Mouse (Mus musculus): Measurements from ENCODE around the gene Cldn19. TPM values are rescaled to one million over a fixed set of nuclear protein-coding genes. Genes with fewer than 3 reads are reported as not detected.

Gene Cldn19
- polyA plus RNA-seq, 1 experiment from 2014 or later = 1.3 TPM

DNA sequence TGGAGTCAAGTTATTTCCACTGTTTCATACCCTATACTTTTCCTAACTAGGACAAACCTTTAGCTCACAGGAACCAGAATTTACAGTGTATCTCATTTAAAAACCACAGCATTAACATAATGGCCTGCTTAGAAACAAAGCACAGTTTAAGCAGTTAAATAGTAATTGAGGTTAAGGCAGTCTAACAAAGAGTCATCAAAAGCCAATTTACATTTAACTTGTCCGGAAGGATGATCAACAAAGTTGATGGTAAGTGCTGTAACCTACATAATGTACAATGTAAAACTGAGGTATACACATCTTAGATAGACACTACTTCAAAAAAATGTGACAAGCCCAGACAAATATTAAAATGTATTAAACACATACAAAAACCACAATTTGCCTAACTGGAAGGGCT lies 36.7 kb downstream of the Cldn19 start:
- Histone ChIP-seq H3K9ac (replicated peaks) (peak overlapping the region; percentile 94), H3K9me3 (no peaks in the 10 kb centered on the region), H3K27ac (no peak overlapping the region), H3K4me2 (replicated peaks) (peak overlapping the region; percentile 85), H3K4me3 (replicated peaks) (peak overlapping the region; percentile 97), H3K4me1 (replicated peaks) (peaks cover 45% of the 10 kb centered on the region), H3K36me3 (peaks cover 8% of the 10 kb centered on the region), H3K27me3 (no peaks in the 10 kb centered on the region)
- WGBS = 94% methylated on average over 1 of the region's 1 CpGs
- ATAC-seq = no peak

DNA sequence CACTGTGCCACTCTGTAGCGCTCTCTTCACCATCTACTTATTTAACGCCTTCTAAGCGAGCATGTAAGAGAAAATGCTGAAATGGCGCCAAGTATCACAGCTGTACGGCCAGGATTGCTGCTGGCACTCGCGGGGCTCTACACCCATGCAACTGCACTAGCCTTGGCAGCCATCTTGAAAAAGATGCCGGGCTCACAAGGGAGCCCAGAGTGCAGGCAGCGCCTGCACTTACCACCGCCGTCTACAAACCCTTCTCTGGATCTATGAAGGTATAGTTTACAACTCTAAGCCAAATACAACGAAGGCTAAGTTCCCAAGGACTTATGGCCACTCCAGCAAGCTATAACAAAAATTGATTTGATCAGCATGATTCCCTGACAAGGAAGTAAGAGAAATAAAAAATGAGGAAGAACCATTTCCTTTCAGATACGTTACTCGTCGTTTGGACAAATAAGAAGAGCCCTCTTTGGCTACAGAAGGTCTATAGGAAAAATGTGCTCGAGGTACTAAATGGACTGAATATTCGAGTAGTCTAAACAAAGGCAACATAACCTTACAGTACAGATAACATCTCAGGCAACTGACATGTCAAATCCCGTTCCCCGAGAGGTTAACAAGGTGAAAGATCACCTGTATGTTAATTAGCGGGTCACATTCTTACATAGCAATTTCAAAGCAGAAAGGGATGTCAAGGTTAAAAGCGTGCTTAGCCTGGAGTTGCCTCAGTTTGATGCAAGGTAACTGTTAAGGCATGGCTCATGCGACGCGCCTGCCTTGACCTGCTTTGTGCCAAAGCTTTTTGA lies 37.8 kb downstream of the Cldn19 start:
- under 1% methylated on average over 24 of the region's 24 CpGs for WGBS
- peak overlapping the region; percentile 85 for H3K4me2 ChIP-seq (replicated peaks)

DNA sequence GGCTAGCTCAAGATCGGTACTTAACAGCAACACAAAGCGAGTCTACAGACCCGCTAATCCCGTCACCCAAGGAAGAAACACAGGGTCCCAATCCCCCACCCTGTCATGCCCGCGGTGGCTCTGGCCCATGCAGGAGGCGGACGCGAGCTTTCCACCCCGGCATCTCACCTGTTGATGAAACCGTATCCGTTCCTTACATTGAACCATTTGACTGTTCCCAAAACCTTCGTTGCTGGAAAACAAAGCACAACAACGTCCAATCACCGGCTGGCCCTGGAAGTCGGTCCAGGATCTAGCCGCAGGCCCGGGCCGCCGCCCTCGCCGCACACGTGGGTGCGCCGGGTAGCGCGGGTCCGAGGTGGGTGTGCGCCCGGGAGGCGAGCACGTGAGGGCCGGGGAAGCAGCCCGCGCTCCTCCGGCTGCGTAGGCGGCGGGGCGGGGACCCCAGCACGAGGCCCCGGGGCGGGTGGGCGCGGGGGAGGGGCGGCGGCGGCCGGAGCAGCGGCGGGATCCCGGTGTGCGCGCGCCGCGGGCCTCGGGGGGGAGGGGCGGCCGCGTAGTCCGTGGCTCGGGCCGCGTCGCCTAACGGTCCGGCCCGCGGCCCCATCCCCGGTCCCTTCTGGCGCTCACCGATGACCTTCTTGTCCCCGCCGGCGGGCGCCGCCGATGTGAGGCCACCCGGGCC lies 38.5 kb downstream of the Cldn19 start:
- under 1% methylated on average over 55 of the region's 80 CpGs for WGBS
- Histone ChIP-seq H3K4me2 (replicated peaks) (peak overlapping the region; percentile 85), H3K4me1 (replicated peaks) (peaks cover 40% of the 10 kb centered on the region), H3K27ac (peak overlapping the region; percentile 95), H3K4me3 (replicated peaks) (peak overlapping the region; percentile 97), H3K36me3 (peaks cover 8% of the 10 kb centered on the region), H3K27me3 (no peaks in the 10 kb centered on the region), H3K9me3 (no peaks in the 10 kb centered on the region), H3K9ac (replicated peaks) (peak overlapping the region; percentile 94)
- peak; percentile 3 for ATAC-seq

More for the DNA sequence above, 37.8 kb downstream of the Cldn19 start:
- Histone ChIP-seq H3K9ac (replicated peaks) (peak overlapping the region; percentile 94), H3K27me3 (no peaks in the 10 kb centered on the region), H3K4me1 (replicated peaks) (peaks cover 40% of the 10 kb centered on the region), H3K36me3 (peaks cover 8% of the 10 kb centered on the region), H3K27ac (peak overlapping the region; percentile 95), H3K9me3 (no peaks in the 10 kb centered on the region), H3K4me3 (replicated peaks) (peak overlapping the region; percentile 97)
- ATAC-seq = no peak

DNA sequence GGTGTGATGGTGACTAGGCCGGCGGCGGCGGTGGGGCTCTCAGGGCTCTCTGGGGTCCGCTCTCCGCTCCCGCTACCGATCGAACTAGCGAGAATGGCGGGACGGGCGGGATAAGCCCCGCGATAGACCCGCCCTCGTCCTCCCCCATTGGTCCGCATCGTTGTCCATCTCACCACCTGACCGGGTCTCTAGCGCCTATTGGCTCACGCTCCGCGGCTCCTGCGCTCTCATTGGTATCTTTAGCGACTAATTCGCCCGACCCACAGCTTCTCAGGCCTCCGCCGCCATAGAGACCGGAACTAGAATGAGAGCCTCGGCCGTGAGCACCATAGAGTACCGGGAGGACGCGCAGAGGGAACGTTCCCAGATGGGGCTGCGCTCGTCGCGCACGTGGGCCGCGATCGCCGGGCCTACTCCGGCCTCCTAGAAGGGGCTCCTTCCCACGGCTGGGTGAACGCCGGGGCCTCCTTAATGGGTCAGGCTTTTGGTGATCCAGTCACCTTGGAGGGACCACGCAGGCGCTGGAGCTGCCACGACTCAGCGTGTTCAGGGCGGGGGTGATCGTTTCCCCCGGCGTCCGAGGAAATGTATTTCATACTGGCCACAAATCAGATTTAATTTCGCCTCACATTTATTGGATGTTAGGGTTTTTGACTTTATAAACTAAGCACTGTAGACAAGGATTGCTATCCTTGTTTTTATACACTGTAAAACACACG lies 39.4 kb downstream of the Cldn19 start, which contains the start of gene Ybx1:
Gene Ybx1 (minus strand): TSS at position 190 of the 719 bp plus-strand sequence.
- Histone ChIP-seq H3K4me1 (replicated peaks) (peaks cover 38% of the 10 kb centered on the region), H3K27ac (peak within 1 kb of the TSS; percentile 95), H3K9me3 (no peaks in the 10 kb centered on the region), H3K9ac (replicated peaks) (peak within 1 kb of the TSS; percentile 94), H3K36me3 (peaks cover 8% of the 10 kb centered on the region; the same call in 1 of the 2 replicates), H3K4me2 (replicated peaks) (peak within 1 kb of the TSS; percentile 85), H3K27me3 (no peaks in the 10 kb centered on the region), H3K4me3 (replicated peaks) (peak within 1 kb of the TSS; percentile 97)
- under 1% methylated on average over 61 of the region's 61 CpGs for WGBS
- ATAC-seq = peak; percentile 99

DNA sequence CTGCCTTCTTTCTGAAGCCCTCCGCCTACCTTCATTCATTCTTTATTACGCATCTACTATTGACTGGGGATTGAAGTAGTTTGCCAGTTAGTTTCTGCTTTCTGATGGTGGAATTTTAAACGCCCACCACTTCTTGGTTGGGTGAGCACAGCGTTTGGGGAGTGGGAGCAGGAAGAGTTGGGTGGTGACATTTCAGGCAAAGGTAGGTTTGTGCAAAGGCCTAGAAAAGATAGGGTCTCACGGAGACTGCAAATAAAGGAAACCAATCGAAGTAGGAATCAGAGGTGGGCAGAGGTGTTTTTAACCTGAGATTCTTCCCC lies 39.9 kb downstream of the Cldn19 start:
- H3K27ac ChIP-seq = peak overlapping the region; percentile 95
- peaks cover 8% of the 10 kb centered on the region; the same call in 1 of the 2 replicates for H3K36me3 ChIP-seq
- 6% methylated on average over 6 of the region's 6 CpGs for WGBS
- no peak for ATAC-seq
- H3K4me3 ChIP-seq (replicated peaks) = peak overlapping the region; percentile 97
- H3K27me3 ChIP-seq = no peaks in the 10 kb centered on the region
- peak overlapping the region; percentile 83 for H3K9ac ChIP-seq (replicated peaks)
- H3K4me2 ChIP-seq (replicated peaks) = peak overlapping the region; percentile 61
- no peaks in the 10 kb centered on the region for H3K9me3 ChIP-seq
- H3K4me1 ChIP-seq (replicated peaks) = peaks cover 33% of the 10 kb centered on the region

DNA sequence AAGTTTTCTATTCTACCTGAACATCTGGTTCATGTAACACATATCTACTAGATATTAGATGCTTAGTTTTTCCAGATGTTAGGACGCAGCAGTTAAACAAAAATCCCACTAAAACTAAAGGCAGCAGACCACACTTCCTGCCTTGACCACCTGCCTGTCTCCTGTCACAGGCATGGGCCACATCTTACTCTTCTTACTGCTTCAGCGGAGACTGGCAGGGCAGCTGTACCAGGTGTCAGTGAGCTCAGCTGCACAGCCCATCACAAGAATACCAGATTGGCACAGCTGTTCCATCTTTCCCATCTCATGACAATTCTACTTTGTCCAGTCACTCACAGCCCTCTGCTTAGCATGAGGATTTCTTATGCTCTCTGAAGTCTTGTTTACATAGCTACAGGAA lies 42.1 kb downstream of the Cldn19 start:
- Histone ChIP-seq H3K27ac (no peak overlapping the region), H3K36me3 (no peaks in the 10 kb centered on the region), H3K27me3 (no peaks in the 10 kb centered on the region), H3K9me3 (no peaks in the 10 kb centered on the region), H3K9ac (replicated peaks) (no peak overlapping the region), H3K4me2 (replicated peaks) (no peak overlapping the region), H3K4me3 (replicated peaks) (no peak overlapping the region), H3K4me1 (replicated peaks) (peaks cover 10% of the 10 kb centered on the region)
- ATAC-seq = no peak
- 80% methylated on average over 2 of the region's 2 CpGs for WGBS

DNA sequence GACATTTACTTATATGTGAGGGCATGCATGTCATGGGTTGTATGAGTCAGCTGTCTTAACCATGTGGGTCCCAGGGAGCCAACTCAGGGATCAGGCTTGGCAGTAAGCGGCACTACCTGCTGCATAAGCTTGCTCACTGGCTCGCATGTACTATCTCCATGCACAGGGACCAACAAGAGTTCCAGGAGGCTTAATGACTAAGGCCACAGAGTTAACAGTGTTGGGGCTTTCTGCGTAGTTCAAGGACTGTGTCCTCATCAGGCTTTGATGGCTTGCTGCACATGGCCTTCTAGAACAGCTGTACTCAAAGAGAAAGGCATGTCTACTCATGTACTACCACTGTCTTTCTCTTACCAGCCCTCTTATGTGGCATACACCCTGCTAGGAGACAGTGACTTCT lies 45.5 kb downstream of the Cldn19 start:
- H3K9me3 ChIP-seq = no peaks in the 10 kb centered on the region
- WGBS = 96% methylated on average over 3 of the region's 3 CpGs
- no peak for ATAC-seq
- no peak overlapping the region for H3K9ac ChIP-seq (replicated peaks)
- H3K36me3 ChIP-seq = no peaks in the 10 kb centered on the region
- H3K27me3 ChIP-seq = no peaks in the 10 kb centered on the region
- no peak overlapping the region for H3K27ac ChIP-seq
- peaks cover under 1% of the 10 kb centered on the region for H3K4me1 ChIP-seq (replicated peaks)
- H3K4me2 ChIP-seq (replicated peaks) = no peak overlapping the region
- no peak overlapping the region for H3K4me3 ChIP-seq (replicated peaks)

DNA sequence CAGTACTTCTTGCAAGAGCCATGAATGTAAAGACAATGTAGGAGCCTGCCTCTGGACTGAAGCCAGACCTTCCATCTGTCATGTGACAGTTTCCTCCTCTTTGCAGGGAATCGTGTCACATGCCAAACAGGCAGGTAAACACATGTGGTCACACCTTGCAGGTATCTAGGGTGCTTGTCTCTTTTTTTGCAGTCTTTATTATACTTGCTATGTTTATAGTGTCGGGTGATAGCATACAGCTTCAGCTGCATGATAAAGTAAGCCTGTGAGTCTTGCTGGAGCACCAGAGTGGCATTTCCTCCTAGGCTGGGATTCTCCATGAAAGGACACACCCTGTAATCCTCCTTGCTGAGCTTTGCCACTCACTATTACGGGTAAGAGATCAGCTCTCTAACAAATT lies 46.6 kb downstream of the Cldn19 start:
- H3K9ac ChIP-seq (replicated peaks) = no peak overlapping the region
- H3K9me3 ChIP-seq = no peaks in the 10 kb centered on the region
- peaks cover 3% of the 10 kb centered on the region for H3K36me3 ChIP-seq
- H3K4me3 ChIP-seq (replicated peaks) = no peak overlapping the region
- no peak overlapping the region for H3K4me2 ChIP-seq (replicated peaks)
- no peaks in the 10 kb centered on the region for H3K4me1 ChIP-seq (replicated peaks)
- H3K27ac ChIP-seq = no peak overlapping the region
- WGBS = 89% methylated on average over 3 of the region's 3 CpGs
- ATAC-seq = no peak
- H3K27me3 ChIP-seq = no peaks in the 10 kb centered on the region

DNA sequence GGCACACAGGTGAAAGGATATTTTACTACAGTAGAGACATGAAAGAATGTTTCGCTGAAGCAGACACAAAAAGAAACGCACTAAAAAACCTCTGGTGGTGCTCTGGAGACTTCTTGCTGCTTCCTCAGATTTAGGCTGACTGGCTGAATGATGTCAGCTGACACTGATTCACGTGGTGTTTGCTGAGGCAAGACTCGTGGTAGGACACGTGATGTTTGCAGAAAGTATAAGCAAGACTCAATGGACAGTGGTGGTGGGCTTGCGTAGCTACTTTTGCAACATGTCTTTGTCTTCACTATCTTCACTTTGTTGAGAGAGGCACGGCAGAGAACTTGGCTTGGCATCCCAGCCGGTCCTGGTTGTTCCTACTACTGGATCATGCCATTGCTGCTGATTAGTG lies 48.1 kb downstream of the Cldn19 start:
- no peaks in the 10 kb centered on the region for H3K27me3 ChIP-seq
- H3K9me3 ChIP-seq = no peaks in the 10 kb centered on the region
- H3K9ac ChIP-seq (replicated peaks) = no peak overlapping the region
- no peak overlapping the region for H3K4me3 ChIP-seq (replicated peaks)
- no peak overlapping the region for H3K27ac ChIP-seq
- WGBS = 91% methylated on average over 8 of the region's 8 CpGs
- no peak for ATAC-seq
- no peaks in the 10 kb centered on the region for H3K4me1 ChIP-seq (replicated peaks)
- H3K4me2 ChIP-seq (replicated peaks) = no peak overlapping the region
- peaks cover 16% of the 10 kb centered on the region for H3K36me3 ChIP-seq

DNA sequence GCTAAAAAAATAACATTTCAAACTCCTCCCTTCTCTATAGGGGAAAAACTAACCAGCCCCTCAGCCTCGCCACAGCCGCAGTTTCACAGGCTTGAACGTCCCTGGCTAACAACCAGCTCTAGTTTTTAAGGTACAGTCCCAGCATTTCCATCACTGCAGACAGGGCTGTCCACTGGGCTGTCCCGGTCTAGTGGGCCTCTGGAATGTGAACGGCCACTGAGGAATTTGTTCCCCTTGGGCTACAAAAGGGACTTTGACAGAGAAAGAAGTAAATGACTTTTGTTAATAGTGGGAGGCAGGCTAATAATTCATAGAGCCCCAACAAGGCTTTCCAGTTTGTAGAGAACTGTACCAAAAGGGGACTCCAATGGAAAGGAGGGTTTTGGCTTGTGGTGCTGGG lies 50.2 kb downstream of the Cldn19 start:
- H3K4me3 ChIP-seq (replicated peaks) = no peak overlapping the region
- H3K9ac ChIP-seq (replicated peaks) = no peak overlapping the region
- ATAC-seq = no peak
- peaks cover 28% of the 10 kb centered on the region for H3K36me3 ChIP-seq
- WGBS = 78% methylated on average over 5 of the region's 5 CpGs
- no peaks in the 10 kb centered on the region for H3K9me3 ChIP-seq
- no peak overlapping the region for H3K4me2 ChIP-seq (replicated peaks)
- H3K27me3 ChIP-seq = no peaks in the 10 kb centered on the region
- no peaks in the 10 kb centered on the region for H3K4me1 ChIP-seq (replicated peaks)
- H3K27ac ChIP-seq = no peak overlapping the region
